Mouse (Mus musculus) liver, postnatal 0 days (tissue): ENCODE data around the gene Ctbp2. TPM values are rescaled to one million over a fixed set of nuclear protein-coding genes. Genes with fewer than 3 reads are reported as not detected.
A peak's percentile ranks its signal among the peaks of the same experiment; 100 is the strongest.

Experiments
- ATAC-seq: fragments of 200-750 bp; cut with Nextera tagmentation; 2 replicates; pipeline ENCODE4 v1.8.0; 2017; ENCODE audit warnings: mild to moderate bottlenecking, moderate library complexity
- DNase-seq: peaks from one replicate; pipeline ENCODE4 v3.0.0-alpha.2; 2016
- H3K27ac ChIP-seq: fragments of 300-500 bp; sonication (generic); 2 replicates; pipeline ENCODE4 v1.5.1; 2014; ENCODE audit warnings: antibody characterized with exemption, moderate library complexity, mild to moderate bottlenecking, low read depth
- H3K27me3 ChIP-seq: fragments of 300-500 bp; sonication (generic); 2 replicates; pipeline ENCODE4 v1.6.1; 2014; ENCODE audit warnings: low read length, control low read depth, mixed read lengths; ENCODE audit not compliant: insufficient read depth
- H3K36me3 ChIP-seq: fragments of 300-500 bp; sonication (generic); replicated peaks from 2 replicates; pipeline ENCODE4 v1.6.1; 2014; ENCODE audit warnings: mild to moderate bottlenecking, control low read depth, low read length, moderate library complexity, mixed read lengths; ENCODE audit not compliant: insufficient read depth
- H3K4me1 ChIP-seq: fragments of 300-500 bp; sonication (generic); 2 replicates; pipeline ENCODE4 v1.6.1; 2014; ENCODE audit warnings: antibody characterized with exemption, mild to moderate bottlenecking, control low read depth; ENCODE audit not compliant: insufficient read depth
- H3K4me2 ChIP-seq: fragments of 300-500 bp; sonication (generic); 2 replicates; pipeline ENCODE4 v1.6.1; 2014; ENCODE audit warnings: low read depth, mild to moderate bottlenecking, low read length, moderate library complexity, mixed read lengths
- H3K4me3 ChIP-seq: fragments of 300-500 bp; sonication (generic); 2 replicates; pipeline ENCODE4 v1.5.1; 2014; ENCODE audit warnings: low read depth, low read length
- H3K9ac ChIP-seq: fragments of 300-500 bp; sonication (generic); replicated peaks from 2 replicates; pipeline ENCODE4 v1.6.1; 2014; ENCODE audit warnings: mild to moderate bottlenecking, moderate library complexity
- H3K9me3 ChIP-seq: fragments of 300-500 bp; sonication (generic); 2 replicates; pipeline ENCODE4 v1.6.1; 2016; ENCODE audit warnings: mild to moderate bottlenecking, control low read depth, low read length, mixed read lengths
- CTCF ChIP-seq: sonication (generic); IDR thresholded peaks from 2 replicates; pipeline ENCODE4 v1.5.1; 2016; ENCODE audit warnings: antibody characterized with exemption, low read depth
- EP300 ChIP-seq: IDR thresholded peaks from 2 replicates; pipeline ENCODE4 v1.6.1; 2016; ENCODE audit warnings: antibody characterized with exemption, low read depth, mild to moderate bottlenecking
- WGBS: fragments of 180-500 bp; shearing (Covaris S2); extraction: QIAGEN DNeasy Blood & Tissue Kit; methylation state at CpG from one replicate; pipeline ENCODE4 v1.1.7; 2014; ENCODE audit not compliant: insufficient replicate concordance; 5-methylcytosine and 5-hydroxymethylcytosine counted together
- polyA plus RNA-seq: library from polyadenylated mRNA; unstranded; fragments of >200 nt; fragmentation: Nextera tagmentation; extraction: Ambion mirVana; gene quantifications from 2 replicates; pipeline ENCODE4 v1.2.1, GENCODE M21; 2015

Gene Ctbp2
- polyA plus RNA-seq, result 5.8 and 6.1 TPM in 2 replicates

DNA sequence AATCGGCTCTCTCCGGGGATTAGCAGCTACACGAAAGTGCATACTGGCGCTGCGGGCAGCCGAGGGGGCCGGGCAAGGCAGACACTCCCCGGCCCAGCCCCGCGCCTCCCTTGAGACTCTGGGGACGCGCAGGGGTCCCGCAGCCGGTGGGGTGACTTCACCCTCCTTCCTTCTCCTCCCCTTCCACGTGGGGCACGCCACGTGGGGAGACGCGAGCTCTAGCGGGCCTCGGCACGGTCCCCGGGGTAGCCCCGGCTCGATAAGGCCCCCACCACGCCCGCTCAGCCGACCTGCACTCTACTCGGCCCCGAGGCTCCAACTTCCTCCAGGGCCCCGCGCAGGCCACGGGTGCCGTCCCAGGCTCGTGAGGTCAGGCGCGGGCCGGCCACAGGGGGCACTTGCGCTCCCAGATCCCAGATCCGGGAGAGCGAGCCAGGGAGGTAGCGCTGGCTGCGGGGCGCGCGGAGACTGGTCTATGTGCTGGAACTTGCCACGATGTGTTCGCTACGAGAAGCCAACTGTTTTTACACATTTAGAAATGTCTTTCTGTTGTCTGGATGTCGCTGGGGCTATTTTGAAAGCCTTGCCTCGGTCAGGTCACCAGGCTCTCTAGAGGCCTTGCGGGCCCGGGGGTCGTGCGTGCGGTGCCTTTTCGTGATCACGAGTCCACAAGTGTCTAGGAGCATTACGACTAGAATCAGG, at the start of gene Ctbp2:
Ctbp2 (minus strand) TSS at position 356 of the 702 bp plus-strand sequence.
- Histone ChIP-seq H3K9me3 (peaks cover 3% of the 10 kb centered on the region; the same call in 1 of the 2 replicates), H3K4me1 (peaks cover 15% of the 10 kb centered on the region), H3K4me3 (peak within 1 kb of the TSS; percentile 77), H3K4me2 (peak within 1 kb of the TSS; percentile 79), H3K27ac (peak within 1 kb of the TSS; percentile 88), H3K9ac (peak within 1 kb of the TSS; percentile 79), H3K36me3 (no peaks in the 10 kb centered on the region), H3K27me3 (peaks cover 29% of the 10 kb centered on the region)
- peak; percentile 88 for DNase-seq
- TF ChIP-seq EP300, result no peak
- TF ChIP-seq CTCF, result peak; percentile 64
- under 1% methylated on average over 58 of the region's 59 CpGs for WGBS
- peak; percentile 93 for ATAC-seq

GRCm38 (mm10) chr7:133171403-133172032, 47.4 kb upstream of the Ctbp2 start:
- no peak overlapping the region for H3K9ac ChIP-seq
- DNase-seq (no peak), ATAC-seq (no peak)
- TF ChIP-seq EP300 (no peak), CTCF (no peak)
- H3K27me3 ChIP-seq, result no peaks in the 10 kb centered on the region
- no peak overlapping the region for H3K4me2 ChIP-seq
- H3K36me3 ChIP-seq, result no peaks in the 10 kb centered on the region
- H3K4me3 ChIP-seq, result no peak overlapping the region
- H3K4me1 ChIP-seq, result no peaks in the 10 kb centered on the region
- WGBS, result 74% methylated on average over 4 of the region's 4 CpGs
- no peak overlapping the region for H3K27ac ChIP-seq
- no peaks in the 10 kb centered on the region for H3K9me3 ChIP-seq

GRCm38 (mm10) chr7:133168928-133169327, 44.8 kb upstream of the Ctbp2 start:
- Histone ChIP-seq H3K4me2 (no peak overlapping the region), H3K36me3 (no peaks in the 10 kb centered on the region), H3K9me3 (no peaks in the 10 kb centered on the region), H3K27ac (no peak overlapping the region), H3K4me1 (no peaks in the 10 kb centered on the region), H3K27me3 (no peaks in the 10 kb centered on the region), H3K9ac (no peak overlapping the region), H3K4me3 (no peak overlapping the region)
- no peak for DNase-seq
- TF ChIP-seq CTCF, result no peak
- no peak for TF ChIP-seq EP300
- ATAC-seq, result no peak
- 84% methylated on average over 3 of the region's 3 CpGs for WGBS

DNA sequence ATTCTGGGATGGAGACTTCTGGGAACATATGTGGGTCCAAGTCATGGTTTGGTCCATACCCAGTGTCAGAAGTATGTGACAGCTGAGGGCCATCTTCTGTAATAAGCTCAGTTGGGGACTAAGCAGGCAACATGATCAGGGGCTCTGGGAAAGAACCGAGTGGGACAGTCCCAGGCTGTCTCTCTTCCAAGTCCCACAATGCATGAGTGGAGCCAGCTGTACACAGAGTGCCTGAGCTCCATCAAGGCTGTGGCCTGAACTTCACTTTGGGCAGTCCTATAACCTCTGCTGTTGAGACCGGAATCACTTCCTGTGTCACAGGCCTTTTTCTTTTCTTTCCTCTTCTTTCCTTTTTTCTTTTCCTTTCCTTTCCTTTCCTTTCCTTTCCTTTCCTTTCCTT, 43.7 kb upstream of the Ctbp2 start:
- Histone ChIP-seq H3K4me1 (no peaks in the 10 kb centered on the region), H3K9me3 (no peaks in the 10 kb centered on the region), H3K4me3 (no peak overlapping the region), H3K36me3 (no peaks in the 10 kb centered on the region), H3K27ac (no peak overlapping the region), H3K9ac (no peak overlapping the region), H3K4me2 (no peak overlapping the region), H3K27me3 (no peaks in the 10 kb centered on the region)
- ATAC-seq (no peak), DNase-seq (no peak)
- WGBS, result 77% methylated on average over 2 of the region's 2 CpGs
- TF ChIP-seq CTCF (no peak), EP300 (no peak)

DNA sequence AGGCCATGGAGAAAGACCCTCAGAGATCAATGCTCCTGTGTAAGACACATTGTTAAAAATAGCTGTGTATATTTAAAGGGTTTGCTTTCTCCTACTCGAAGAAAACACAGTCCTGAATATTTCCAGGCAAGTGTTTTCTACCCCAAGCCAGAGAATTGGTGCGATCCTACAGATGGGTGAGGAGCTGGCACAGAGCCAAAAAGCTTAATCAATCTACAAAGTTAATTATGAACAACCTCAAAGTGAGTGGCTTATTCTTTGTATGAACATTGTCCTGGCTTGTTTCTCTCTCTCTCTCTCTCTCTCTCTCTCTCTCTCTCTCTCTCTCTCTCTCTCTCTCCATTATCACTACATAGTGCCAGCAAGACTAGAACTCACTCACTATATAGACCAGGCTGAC, 40.6 kb upstream of the Ctbp2 start:
- Histone ChIP-seq H3K4me1 (no peaks in the 10 kb centered on the region; the same call in 1 of the 2 replicates), H3K36me3 (no peaks in the 10 kb centered on the region), H3K9ac (no peak overlapping the region), H3K27me3 (no peaks in the 10 kb centered on the region), H3K4me2 (no peak overlapping the region), H3K9me3 (no peaks in the 10 kb centered on the region), H3K27ac (no peak overlapping the region), H3K4me3 (no peak overlapping the region)
- no peak for DNase-seq
- ATAC-seq, result no peak
- TF ChIP-seq CTCF (no peak), EP300 (no peak)
- WGBS, result 46% methylated on average over 2 of the region's 2 CpGs

GRCm38 (mm10) chr7:133163011-133163410, 38.9 kb upstream of the Ctbp2 start:
- Histone ChIP-seq H3K27ac (no peak overlapping the region), H3K4me3 (no peak overlapping the region), H3K36me3 (no peaks in the 10 kb centered on the region), H3K9me3 (no peaks in the 10 kb centered on the region), H3K4me2 (no peak overlapping the region), H3K27me3 (no peaks in the 10 kb centered on the region), H3K9ac (no peak overlapping the region), H3K4me1 (no peaks in the 10 kb centered on the region; the same call in 1 of the 2 replicates)
- 51% methylated on average over 5 of the region's 5 CpGs for WGBS
- ATAC-seq, result peak; percentile 25; the same call in 1 of the 2 replicates
- TF ChIP-seq EP300 (no peak), CTCF (no peak)
- DNase-seq, result no peak
